Mouse (Mus musculus) heart, adult 2 months (tissue): ENCODE measurements around the gene Fbl. TPM values are rescaled to one million over a fixed set of nuclear protein-coding genes. Genes with fewer than 3 reads are reported as not detected.
"Not testable (repeated sequence)": the region's sequence is repeated elsewhere in the genome, so short reads cannot be mapped to it uniquely, and the experiment has no call there.

ENCODE experiments used
- DNase-seq, 2 experiments: peaks; one replicate each; pipeline ENCODE4 v3.0.0; 2021
- H3K27ac ChIP-seq: fragments of 200-600 bp; 2 replicates; pipeline ENCODE4 v1.8.1; 2022
- H3K27me3 ChIP-seq: fragments of 200-500 bp; 2 replicates; pipeline ENCODE4 v1.6.1; 2012; ENCODE audit warnings: mild to moderate bottlenecking, low read length, inconsistent platforms, mixed read lengths; ENCODE audit not compliant: control insufficient read depth, insufficient read depth
- H3K36me3 ChIP-seq: fragments of 200-500 bp; 2 replicates; pipeline ENCODE4 v1.6.1; 2012; ENCODE audit warnings: low read length, inconsistent platforms; ENCODE audit not compliant: control insufficient read depth, insufficient read depth
- H3K4me1 ChIP-seq: fragments of 200-500 bp; 2 replicates; pipeline ENCODE4 v1.6.1; 2011; ENCODE audit warnings: low read length; ENCODE audit not compliant: control insufficient read depth, insufficient read depth
- H3K4me3 ChIP-seq: fragments of 200-600 bp; 2 replicates; pipeline ENCODE4 v1.8.1; 2022
- H3K79me2 ChIP-seq: fragments of 200-500 bp; replicated peaks from 2 replicates; pipeline ENCODE4 v1.6.1; 2012; ENCODE audit warnings: mild to moderate bottlenecking, inconsistent platforms, low read length, moderate library complexity, mixed read lengths; ENCODE audit not compliant: control insufficient read depth, insufficient read depth
- H3K9ac ChIP-seq: fragments of 200-500 bp; 2 replicates; pipeline ENCODE4 v1.6.1; 2012; ENCODE audit warnings: low read depth, mild to moderate bottlenecking, control low read depth, inconsistent platforms, low read length, mixed read lengths
- CTCF ChIP-seq: fragments of 200-600 bp; IDR thresholded peaks from 2 replicates; pipeline ENCODE4 v1.8.1; 2022; ENCODE audit warnings: antibody characterized with exemption, mild to moderate bottlenecking, moderate library complexity
- EP300 ChIP-seq: fragments of 200-500 bp; IDR thresholded peaks from 2 replicates; pipeline ENCODE4 v1.6.1; 2011; ENCODE audit warnings: low read depth, low read length, control low read depth; ENCODE audit not compliant: insufficient read depth
- POLR2A ChIP-seq: fragments of 200-500 bp; IDR thresholded peaks from 2 replicates; pipeline ENCODE4 v1.6.1; 2011; ENCODE audit warnings: mild to moderate bottlenecking, low read depth, low read length, control low read depth; ENCODE audit not compliant: insufficient read depth
- WGBS: fragments of 180-500 bp; shearing (Covaris S2); methylation state at CpG from one replicate; pipeline ENCODE4 v1.1.7; 2018; 5-methylcytosine and 5-hydroxymethylcytosine counted together
- intact Hi-C: fragments of 180-260 bp; cut with DNase I; formaldehyde crosslinking; loops from one replicate; pipeline ENCODE4 v1.15.1; 2025
- polyA plus RNA-seq: library from polyadenylated mRNA; depleted of rRNA; stranded (reverse); fragments of >200 nt; gene quantifications from 2 replicates; pipeline ENCODE4 v1.2.3, GENCODE M21; 2012
- total RNA-seq, 2 experiments: library from RNA; stranded (reverse); gene quantifications; 2 replicates each; pipeline ENCODE4 v1.2.3; 2021

The Fbl gene
- total and polyA plus RNA-seq, 3 experiments: 25.7 to 34.7 (median 34.7) TPM

DNA sequence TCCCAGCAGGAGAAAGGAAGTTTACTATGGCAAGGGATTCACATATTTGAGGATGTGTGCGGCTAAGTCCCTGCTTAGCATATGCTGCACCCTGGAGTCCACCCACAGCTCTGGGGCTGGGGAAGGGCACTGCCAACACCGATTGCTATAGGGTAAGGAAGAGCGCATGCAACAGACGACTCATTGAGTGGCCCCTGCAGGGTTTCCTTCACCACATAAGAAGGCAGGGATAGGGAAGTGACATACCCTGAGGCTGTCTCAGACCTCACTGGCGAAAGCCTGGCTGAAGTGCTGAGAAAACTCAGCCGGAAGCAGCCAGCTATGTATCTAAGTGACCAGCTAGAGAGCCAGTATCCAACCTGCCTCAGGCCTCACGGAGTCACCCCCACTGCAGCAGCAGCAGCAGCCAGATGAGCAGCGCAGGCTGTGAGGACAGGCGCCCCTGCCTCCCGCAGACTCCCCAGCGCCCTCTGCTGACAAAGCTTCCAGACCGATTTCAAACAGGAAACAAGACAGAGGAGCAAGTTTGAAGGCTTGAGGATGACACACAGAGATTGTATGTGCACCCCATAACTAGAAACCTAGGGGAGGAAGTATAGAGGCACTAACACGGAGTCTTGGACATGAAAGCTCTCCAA, 17.8 kb upstream of the Fbl start:
- Histone ChIP-seq H3K79me2 (no peaks in the 10 kb centered on the region), H3K27me3 (no peaks in the 10 kb centered on the region), H3K4me1 (no peaks in the 10 kb centered on the region), H3K36me3 (no peaks in the 10 kb centered on the region), H3K9ac (no peak overlapping the region), H3K4me3 (no peak overlapping the region), H3K27ac (no peak overlapping the region)
- TF ChIP-seq CTCF (peak; percentile 60), POLR2A (no peak), EP300 (no peak)
- intact Hi-C loops: no loop called here
- WGBS: 14% methylated on average over 13 of the region's 13 CpGs
- DNase-seq: peak in 1 of 2 experiments; percentile 34

DNA sequence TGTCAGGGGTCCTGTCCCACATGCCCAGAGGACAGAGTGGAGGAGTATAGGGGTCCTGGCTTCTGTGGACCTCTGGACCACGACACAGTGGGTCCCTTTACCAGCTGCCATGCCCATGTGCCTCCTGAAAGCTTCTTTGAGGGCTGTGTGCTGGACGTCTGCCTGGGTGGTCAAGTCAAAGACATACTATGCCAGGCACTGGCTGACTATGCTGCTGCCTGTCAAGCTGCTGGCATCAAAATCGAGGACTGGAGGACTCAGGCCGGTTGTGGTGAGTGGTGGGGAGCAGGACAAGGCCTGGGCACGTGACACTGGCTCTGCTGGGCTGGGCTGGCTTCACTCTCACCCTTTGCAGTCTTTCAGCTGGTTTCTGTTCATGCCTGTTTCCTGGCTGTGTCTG, 15.9 kb upstream of the Fbl start:
- intact Hi-C loops, H3K27me3 ChIP-seq, H3K79me2 ChIP-seq, H3K4me3 ChIP-seq, H3K27ac ChIP-seq, H3K36me3 ChIP-seq, H3K4me1 ChIP-seq, DNase-seq, H3K9ac ChIP-seq: not testable (repeated sequence)
- WGBS: 15% methylated on average over 5 of the region's 5 CpGs

DNA sequence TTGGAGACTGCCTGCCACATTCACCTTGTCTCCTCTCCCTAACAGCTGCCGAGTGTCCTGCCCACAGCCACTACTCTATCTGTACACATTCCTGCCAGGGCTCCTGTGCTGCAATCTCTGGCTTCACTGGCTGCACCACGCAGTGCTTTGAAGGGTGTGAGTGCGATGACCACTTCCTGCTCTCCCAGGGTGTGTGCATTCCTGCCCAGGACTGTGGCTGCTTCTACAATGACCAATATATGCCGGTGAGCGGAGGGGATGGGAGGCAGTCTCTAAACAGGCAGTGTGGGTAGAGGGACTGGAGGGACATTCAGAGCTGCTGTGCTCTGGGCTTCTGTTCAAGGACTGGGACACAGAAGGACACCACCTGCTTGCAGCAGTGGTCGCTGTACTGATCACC, 10.2 kb upstream of the Fbl start:
- DNase-seq: no peak
- WGBS: 29% methylated on average over 6 of the region's 6 CpGs
- H3K9ac ChIP-seq: no peak overlapping the region

DNA sequence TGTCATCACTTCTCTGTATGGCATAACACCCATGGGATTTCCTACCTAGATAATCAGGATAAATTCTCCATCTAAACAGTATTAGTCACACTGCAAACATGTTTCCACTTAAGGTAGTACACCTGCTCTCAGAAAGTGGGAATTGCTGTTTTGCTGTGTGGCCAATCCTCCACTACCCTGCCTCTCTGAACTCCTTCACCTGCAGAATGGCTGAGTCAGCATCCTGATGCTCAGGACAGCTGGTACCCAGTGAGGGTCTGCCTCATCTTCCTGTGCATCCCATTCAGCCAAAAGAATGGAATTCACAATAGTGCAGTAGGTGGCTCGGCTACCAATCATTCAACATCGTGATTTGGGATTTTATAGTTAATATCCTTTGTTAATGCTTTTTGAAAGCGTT, 9.6 kb upstream of the Fbl start:
- no peak overlapping the region for H3K27ac ChIP-seq
- intact Hi-C loops: no loop called here
- H3K36me3 ChIP-seq: no peaks in the 10 kb centered on the region
- H3K4me3 ChIP-seq: no peak overlapping the region
- no peak for DNase-seq
- H3K79me2 ChIP-seq: no peaks in the 10 kb centered on the region
- no peaks in the 10 kb centered on the region for H3K4me1 ChIP-seq
- no peak overlapping the region for H3K9ac ChIP-seq
- TF ChIP-seq EP300 (no peak), POLR2A (no peak), CTCF (no peak)
- H3K27me3 ChIP-seq: no peaks in the 10 kb centered on the region
- 77% methylated on average over 3 of the region's 3 CpGs for WGBS

More for the DNA sequence above, 10.2 kb upstream of the Fbl start:
- intact Hi-C loops: no loop called here
- no peaks in the 10 kb centered on the region for H3K36me3 ChIP-seq
- TF ChIP-seq POLR2A: no peak
- no peak for TF ChIP-seq CTCF
- no peak for TF ChIP-seq EP300
- H3K27me3 ChIP-seq: no peaks in the 10 kb centered on the region
- H3K79me2 ChIP-seq: no peaks in the 10 kb centered on the region
- H3K27ac ChIP-seq: no peak overlapping the region
- H3K4me1 ChIP-seq: no peaks in the 10 kb centered on the region
- H3K4me3 ChIP-seq: no peak overlapping the region

DNA sequence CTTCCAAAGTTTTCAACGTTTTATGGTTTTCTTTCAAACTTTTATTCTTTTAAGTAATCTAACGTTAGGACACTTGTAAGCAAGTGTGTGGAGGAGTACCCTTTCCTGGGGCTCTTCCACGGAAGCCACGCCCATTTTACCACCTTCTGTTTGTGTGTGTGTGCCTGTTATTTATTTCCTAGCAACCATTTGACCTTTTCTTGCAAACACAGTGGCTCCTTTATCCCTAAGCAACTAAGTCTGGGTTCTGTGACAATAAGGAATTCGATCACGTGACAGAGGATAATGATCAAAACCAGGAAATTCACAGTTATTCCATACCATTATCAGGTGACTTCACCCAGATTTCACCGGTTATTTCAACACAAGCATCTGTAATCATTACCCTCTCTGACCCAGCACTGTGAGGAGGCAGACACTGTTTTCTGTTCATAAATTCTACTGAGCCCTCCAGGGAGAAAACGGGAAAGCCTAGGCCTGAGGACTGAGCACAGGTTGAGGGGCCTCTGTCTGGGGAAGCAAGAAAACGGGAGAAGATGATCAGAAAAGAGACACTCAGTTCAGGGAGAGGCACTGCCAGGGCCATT, 8.3 kb upstream of the Fbl start:
- no peaks in the 10 kb centered on the region for H3K4me1 ChIP-seq
- no peak overlapping the region for H3K27ac ChIP-seq
- WGBS: 48% methylated on average over 9 of the region's 9 CpGs
- H3K27me3 ChIP-seq: no peaks in the 10 kb centered on the region
- H3K79me2 ChIP-seq: no peaks in the 10 kb centered on the region
- no peaks in the 10 kb centered on the region for H3K36me3 ChIP-seq
- TF ChIP-seq EP300: no peak
- no peak for TF ChIP-seq POLR2A
- no peak for TF ChIP-seq CTCF
- intact Hi-C loops: no loop called here
- H3K4me3 ChIP-seq: no peak overlapping the region
- H3K9ac ChIP-seq: no peak overlapping the region
- DNase-seq: no peak

DNA sequence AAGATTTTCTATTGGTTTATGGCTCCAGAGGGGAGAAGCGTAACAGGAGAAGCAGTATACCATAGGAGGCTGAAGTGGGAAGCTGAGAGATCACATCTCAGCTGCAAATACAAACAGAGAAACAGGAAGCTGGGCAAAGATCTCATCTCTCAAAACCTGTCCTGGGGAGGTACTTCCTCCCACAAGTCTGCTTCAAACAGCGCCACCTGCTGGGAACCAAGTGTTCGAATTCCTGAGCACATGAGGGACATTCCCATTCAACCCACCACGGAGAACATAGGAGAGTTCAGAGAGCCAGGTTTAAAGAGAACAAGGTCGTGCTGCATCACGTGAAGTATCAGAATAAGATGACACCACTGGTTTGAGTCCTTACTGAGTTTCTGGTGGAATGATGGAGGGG, 4.1 kb upstream of the Fbl start:
- 73% methylated on average over 6 of the region's 6 CpGs for WGBS
- intact Hi-C loops: loop anchor here (5.0 kb wide), 2 partner anchors 47 to 113 kb away; partner anchors contain the start of gene Psmc4
- Histone ChIP-seq H3K27me3 (no peaks in the 10 kb centered on the region), H3K4me3 (no peak overlapping the region), H3K4me1 (no peaks in the 10 kb centered on the region), H3K27ac (no peak overlapping the region), H3K9ac (no peak overlapping the region), H3K79me2 (no peaks in the 10 kb centered on the region), H3K36me3 (no peaks in the 10 kb centered on the region)
- DNase-seq: no peak
- TF ChIP-seq CTCF: 0 out of 2 replicates have a peak, but pooled peaks have one; percentile 21
- TF ChIP-seq EP300: no peak
- TF ChIP-seq POLR2A: no peak
